Mouse (Mus musculus) intestine, postnatal 0 days (tissue): Measurements from ENCODE around the gene Snap47. TPM values are rescaled to one million over a fixed set of nuclear protein-coding genes. Genes with fewer than 3 reads are reported as not detected.
A peak's percentile ranks its signal among the peaks of the same experiment; 100 is the strongest.

Experiments
- ATAC-seq: fragments of 200-750 bp; cut with Nextera tagmentation; 2 replicates; pipeline ENCODE4 v1.8.0; 2017; ENCODE audit warnings: mild to moderate bottlenecking, moderate TSS enrichment, moderate library complexity
- H3K27ac ChIP-seq: fragments of 300-500 bp; sonication (generic); 2 replicates; pipeline ENCODE4 v1.5.1; 2014; ENCODE audit warnings: mild to moderate bottlenecking, low read depth, low read length, moderate library complexity
- H3K27me3 ChIP-seq: fragments of 300-500 bp; sonication (generic); replicated peaks from 2 replicates; pipeline ENCODE4 v1.6.1; 2014; ENCODE audit warnings: low read length, mixed read lengths; ENCODE audit not compliant: control insufficient read depth, insufficient read depth
- H3K36me3 ChIP-seq: fragments of 300-500 bp; sonication (generic); 2 replicates; pipeline ENCODE4 v1.6.1; 2014; ENCODE audit warnings: mild to moderate bottlenecking, moderate library complexity; ENCODE audit not compliant: control insufficient read depth, insufficient read depth
- H3K4me1 ChIP-seq: fragments of 300-500 bp; sonication (generic); replicated peaks from 2 replicates; pipeline ENCODE4 v1.6.1; 2014; ENCODE audit warnings: antibody characterized with exemption, low read length, mixed read lengths; ENCODE audit not compliant: control insufficient read depth, insufficient read depth
- H3K4me2 ChIP-seq: fragments of 300-500 bp; sonication (generic); replicated peaks from 2 replicates; pipeline ENCODE4 v1.6.1; 2014; ENCODE audit warnings: low read depth, mild to moderate bottlenecking, moderate library complexity
- H3K4me3 ChIP-seq: fragments of 300-500 bp; sonication (generic); 2 replicates; pipeline ENCODE4 v1.5.1; 2014; ENCODE audit warnings: low read depth, low read length
- H3K9ac ChIP-seq: fragments of 300-500 bp; sonication (generic); 2 replicates; pipeline ENCODE4 v1.6.1; 2014; ENCODE audit warnings: mild to moderate bottlenecking, low read depth, low read length
- H3K9me3 ChIP-seq: fragments of 300-500 bp; sonication (generic); 2 replicates; pipeline ENCODE4 v1.6.1; 2016; ENCODE audit warnings: mixed run types; ENCODE audit not compliant: control insufficient read depth
- CTCF ChIP-seq: sonication (generic); IDR thresholded peaks from 2 replicates; pipeline ENCODE4 v1.5.1; 2016; ENCODE audit warnings: low read depth, mild to moderate bottlenecking, control low read depth, antibody characterized with exemption, moderate library complexity
- WGBS: fragments of 180-500 bp; shearing (Covaris S2); extraction: QIAGEN DNeasy Blood & Tissue Kit; methylation state at CpG from one replicate; pipeline ENCODE4 v1.1.7; 2014; 5-methylcytosine and 5-hydroxymethylcytosine counted together
- polyA plus RNA-seq: library from polyadenylated mRNA; unstranded; fragments of >200 nt; fragmentation: Nextera tagmentation; extraction: Ambion mirVana; gene quantifications from 2 replicates; pipeline ENCODE4 v1.2.1, GENCODE M21; 2015

The Snap47 gene
- polyA plus RNA-seq, 1 experiment from 2014 or later, result 37.3 TPM

DNA sequence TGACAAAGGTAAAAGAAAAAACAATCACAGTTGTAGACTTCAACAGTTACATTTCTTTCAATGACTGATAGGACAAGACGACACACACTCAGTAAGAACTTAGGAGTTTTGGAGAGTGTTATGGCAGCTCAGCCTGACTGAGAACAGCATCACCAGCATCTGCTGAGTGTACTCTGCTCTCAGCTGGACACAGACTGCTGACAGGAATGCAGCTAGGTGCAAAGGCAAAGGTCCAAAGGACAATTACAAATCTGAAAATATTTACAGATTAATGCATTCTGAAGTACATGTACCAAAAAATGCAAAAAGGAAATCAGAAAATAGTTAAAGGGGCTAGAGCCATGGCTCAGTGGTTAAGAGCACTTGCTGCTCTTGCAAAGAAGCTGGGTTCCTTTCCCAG, 21.0 kb downstream of the Snap47 start:
- 74% methylated on average over 1 of the region's 1 CpGs for WGBS

DNA sequence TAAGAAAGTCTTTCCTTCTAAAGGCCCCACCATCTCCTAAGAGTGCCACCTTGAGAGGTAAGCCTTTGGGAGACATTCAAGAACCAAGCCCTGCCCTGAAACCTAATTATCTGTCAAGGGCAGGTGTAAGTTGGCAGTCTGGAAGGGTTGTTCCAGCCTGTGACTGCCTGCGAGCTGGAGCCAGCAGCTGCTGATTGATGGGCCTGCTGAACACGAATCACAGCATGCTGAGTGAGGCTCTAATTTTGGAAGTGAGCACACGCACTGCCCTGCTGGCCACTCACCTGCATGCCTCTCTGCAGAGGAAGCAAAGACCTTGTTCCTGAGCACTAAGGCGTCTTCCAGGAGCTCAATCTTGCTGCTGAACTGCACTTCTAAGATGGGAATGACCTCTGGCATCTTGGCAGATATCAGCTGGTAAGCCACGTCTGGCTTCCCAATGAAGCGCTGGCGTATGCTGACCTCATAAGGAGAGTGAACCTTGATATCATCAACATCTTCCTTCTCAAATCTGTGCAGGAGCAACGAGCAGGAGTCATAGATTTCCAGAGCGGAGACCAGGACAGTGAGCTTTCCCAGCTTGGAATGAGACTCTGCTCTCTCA, 22.8 kb downstream of the Snap47 start:
- ATAC-seq, result no peak
- Histone ChIP-seq H3K4me3 (no peak overlapping the region), H3K4me2 (no peak overlapping the region), H3K9ac (no peak overlapping the region), H3K9me3 (no peaks in the 10 kb centered on the region), H3K36me3 (peaks cover 28% of the 10 kb centered on the region; the same call in 1 of the 2 replicates), H3K27me3 (no peaks in the 10 kb centered on the region), H3K4me1 (no peaks in the 10 kb centered on the region), H3K27ac (no peak overlapping the region)
- WGBS, result 80% methylated on average over 9 of the region's 9 CpGs
- TF ChIP-seq CTCF, result no peak

More for the DNA sequence above, 21.0 kb downstream of the Snap47 start:
- Histone ChIP-seq H3K4me1 (no peaks in the 10 kb centered on the region), H3K9ac (no peak overlapping the region), H3K27ac (no peak overlapping the region), H3K36me3 (peaks cover 22% of the 10 kb centered on the region; the same call in 1 of the 2 replicates), H3K4me2 (no peak overlapping the region), H3K27me3 (no peaks in the 10 kb centered on the region), H3K4me3 (no peak overlapping the region), H3K9me3 (no peaks in the 10 kb centered on the region)
- no peak for TF ChIP-seq CTCF
- no peak for ATAC-seq

DNA sequence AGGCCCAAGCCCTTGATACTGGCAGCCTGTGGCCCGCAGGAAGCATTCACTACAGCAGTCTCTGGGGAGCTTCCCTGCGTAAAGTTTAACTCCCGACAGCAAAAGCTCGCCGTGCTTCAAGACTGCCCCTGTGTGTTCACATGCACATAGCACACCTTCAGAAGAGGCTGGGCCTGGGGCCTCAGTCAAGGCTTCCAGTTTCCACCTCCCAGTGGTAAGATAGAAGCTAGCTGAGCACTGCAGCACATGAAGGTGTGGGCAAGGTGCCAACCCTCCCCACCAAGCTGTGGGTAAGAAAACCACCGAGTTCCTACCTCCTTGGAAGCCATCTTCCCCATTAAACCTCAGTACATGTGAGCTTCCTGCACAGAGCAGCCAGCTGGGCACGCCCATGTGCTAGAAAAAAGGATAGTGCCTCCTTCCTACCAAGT, 25.3 kb downstream of the Snap47 start:
- no peak for ATAC-seq

DNA sequence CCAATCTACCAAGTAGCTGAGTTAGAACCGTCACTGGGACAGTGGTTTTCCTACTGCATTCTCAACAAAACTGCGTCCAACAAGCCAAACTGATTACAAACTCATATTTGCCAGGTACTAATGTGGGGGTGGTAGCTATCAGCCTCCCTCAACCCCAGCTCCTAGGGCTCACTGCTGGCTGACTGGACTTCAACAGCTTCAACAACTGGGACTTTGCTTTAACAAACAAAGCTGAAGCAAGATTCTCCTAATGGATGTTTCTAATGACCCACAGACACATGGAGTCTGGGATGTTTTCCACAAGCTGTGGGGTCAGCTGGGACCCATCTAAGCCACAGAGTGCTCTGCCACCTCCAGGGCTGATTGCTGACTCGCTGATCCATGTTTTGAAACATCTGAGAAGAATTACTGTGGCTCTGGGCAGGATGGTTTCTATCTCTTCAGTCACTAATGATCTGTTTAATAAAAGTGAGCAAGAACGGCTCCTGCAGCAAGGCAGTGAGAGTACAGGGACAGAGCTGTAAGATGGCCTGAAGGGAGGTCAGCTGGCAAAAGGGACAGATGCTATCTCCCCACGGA, 27.9 kb downstream of the Snap47 start:
- Histone ChIP-seq H3K9me3 (no peaks in the 10 kb centered on the region), H3K36me3 (peaks cover 35% of the 10 kb centered on the region), H3K27ac (no peak overlapping the region), H3K9ac (no peak overlapping the region), H3K27me3 (no peaks in the 10 kb centered on the region), H3K4me3 (no peak overlapping the region), H3K4me1 (no peaks in the 10 kb centered on the region), H3K4me2 (no peak overlapping the region)
- no peak for ATAC-seq
- 78% methylated on average over 5 of the region's 5 CpGs for WGBS
- TF ChIP-seq CTCF, result no peak

More for the DNA sequence above, 25.3 kb downstream of the Snap47 start:
- Histone ChIP-seq H3K9ac (no peak overlapping the region), H3K4me1 (no peaks in the 10 kb centered on the region), H3K27me3 (no peaks in the 10 kb centered on the region), H3K9me3 (no peaks in the 10 kb centered on the region), H3K4me2 (no peak overlapping the region), H3K4me3 (no peak overlapping the region), H3K27ac (no peak overlapping the region), H3K36me3 (peaks cover 38% of the 10 kb centered on the region)
- WGBS, result 45% methylated on average over 7 of the region's 7 CpGs
- TF ChIP-seq CTCF, result peak; percentile 73

DNA sequence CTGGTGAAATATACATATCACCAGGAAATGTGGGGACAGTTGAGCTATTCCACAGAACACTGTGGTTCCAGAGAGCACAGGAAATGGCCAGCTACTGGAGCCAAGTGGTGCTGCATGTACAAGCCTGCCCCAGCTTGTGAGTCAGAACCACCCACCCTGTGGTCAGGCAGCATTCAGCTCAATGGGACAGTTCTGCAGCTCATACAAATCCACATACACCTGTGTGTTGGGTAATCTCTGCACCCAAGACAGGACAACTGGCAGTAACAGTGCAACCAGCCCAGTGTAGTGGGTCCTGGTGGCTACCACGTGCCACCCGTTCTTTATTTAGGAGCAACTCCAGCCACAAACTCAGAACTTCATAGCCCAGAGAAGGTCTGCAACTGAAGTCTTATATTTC, 29.0 kb downstream of the Snap47 start:
- no peaks in the 10 kb centered on the region for H3K9me3 ChIP-seq
- H3K4me2 ChIP-seq, result no peak overlapping the region
- no peak overlapping the region for H3K27ac ChIP-seq
- ATAC-seq, result no peak
- no peak overlapping the region for H3K4me3 ChIP-seq
- H3K4me1 ChIP-seq, result no peaks in the 10 kb centered on the region
- 95% methylated on average over 2 of the region's 2 CpGs for WGBS
- peaks cover 28% of the 10 kb centered on the region for H3K36me3 ChIP-seq
- no peaks in the 10 kb centered on the region for H3K27me3 ChIP-seq
- 0 out of 2 replicates have a peak, but pooled peaks have one; percentile 13 for TF ChIP-seq CTCF
- H3K9ac ChIP-seq, result no peak overlapping the region

DNA sequence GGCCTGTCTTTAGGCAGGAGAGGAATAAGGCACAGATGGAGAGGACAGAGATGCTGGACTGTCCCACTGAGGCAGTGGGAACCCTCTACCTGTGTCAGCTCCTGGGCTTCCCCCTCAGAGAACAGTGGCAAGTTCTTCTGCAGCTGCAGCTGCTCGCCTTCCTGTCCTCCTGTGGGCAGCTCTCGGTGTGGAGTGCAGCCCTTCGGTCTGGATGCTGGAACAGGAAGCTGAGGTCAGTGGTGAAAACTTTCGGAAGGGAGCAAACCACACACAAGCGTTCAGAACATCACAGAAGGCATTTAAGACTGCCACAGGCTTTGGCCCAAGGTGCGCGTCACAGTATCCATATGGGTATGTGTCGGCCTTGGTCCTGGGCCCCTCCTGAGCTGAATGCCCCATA, 29.6 kb downstream of the Snap47 start:
- no peak overlapping the region for H3K4me3 ChIP-seq
- H3K27ac ChIP-seq, result no peak overlapping the region
- no peak overlapping the region for H3K4me2 ChIP-seq
- WGBS, result 73% methylated on average over 8 of the region's 8 CpGs
- no peak overlapping the region for H3K9ac ChIP-seq
- TF ChIP-seq CTCF, result no peak
- no peaks in the 10 kb centered on the region for H3K27me3 ChIP-seq
- ATAC-seq, result no peak
- H3K9me3 ChIP-seq, result no peaks in the 10 kb centered on the region
- peaks cover 27% of the 10 kb centered on the region for H3K36me3 ChIP-seq
- H3K4me1 ChIP-seq, result no peaks in the 10 kb centered on the region
